Mouse (Mus musculus) MEL (cell line): ENCODE results near the gene Axl.

Experiments
- CHD2 ChIP-seq: IDR thresholded peaks from 2 replicates; pipeline ENCODE4 v1.6.1; 2011; ENCODE audit warnings: low read length, improper control_type of control experiment
- CTCF ChIP-seq, 3 experiments: IDR thresholded peaks in 2 of 3; conservative IDR thresholded peaks in 1 of 3; 2 replicates each; pipeline ENCODE4 v1.5.1; 2011 to 2012; ENCODE audit warnings: low read length in 3 of 3, low read depth in 2 of 3, mild to moderate bottlenecking in 2 of 3, improper control_type of control experiment in 1 of 3, inconsistent platforms in 1 of 3, mixed read lengths in 1 of 3, moderate library complexity in 1 of 3; ENCODE audit not compliant: control insufficient read depth in 1 of 3, insufficient read depth in 1 of 3, poor library complexity in 1 of 3, severe bottlenecking in 1 of 3
- E2F4 ChIP-seq: IDR thresholded peaks from 2 replicates; pipeline ENCODE4 v1.6.1; 2011; ENCODE audit warnings: low read depth, low read length, improper control_type of control experiment, borderline replicate concordance
- GABPA ChIP-seq: IDR thresholded peaks from 2 replicates; pipeline ENCODE4 v1.6.1; 2012; ENCODE audit warnings: low read depth, mild to moderate bottlenecking, inconsistent platforms, low read length, improper control_type of control experiment, moderate library complexity
- GATA1 ChIP-seq: IDR thresholded peaks from 2 replicates; pipeline ENCODE4 v1.6.1; 2011; ENCODE audit warnings: low read depth, low read length, improper control_type of control experiment
- MAFK ChIP-seq: IDR thresholded peaks from 2 replicates; pipeline ENCODE4 v1.6.1; 2011; ENCODE audit warnings: low read depth, mild to moderate bottlenecking, low read length, improper control_type of control experiment, borderline replicate concordance
- POLR2AphosphoS2 ChIP-seq: IDR thresholded peaks from 2 replicates; pipeline ENCODE4 v1.6.1; 2011; ENCODE audit warnings: low read length, improper control_type of control experiment
- USF1 ChIP-seq: IDR thresholded peaks from 2 replicates; pipeline ENCODE4 v1.6.1; 2014; ENCODE audit warnings: low read depth, mild to moderate bottlenecking, inconsistent platforms, low read length, improper control_type of control experiment, moderate library complexity
- ZKSCAN1 ChIP-seq: IDR thresholded peaks from 2 replicates; pipeline ENCODE4 v1.6.1; 2012; ENCODE audit warnings: low read depth, mild to moderate bottlenecking, inconsistent platforms, low read length, improper control_type of control experiment, moderate library complexity

- TF ChIP-seq ZKSCAN1 (no peak), USF1 (no peak), CHD2 (no peak), CTCF (IDR thresholded peaks at IDR 0.05 in 2 of 3, conservative IDR thresholded peaks at IDR 0.05 in 1 of 3; ENCODE audit: control insufficient read depth in 1 of 3, insufficient read depth in 1 of 3, low read depth in 2 of 3, low read length in 3 of 3, poor library complexity in 1 of 3, severe bottlenecking in 1 of 3) (peak; percentile 37 to 70 (median 55); a peak in 5 of 6 replicates), E2F4 (no peak), GATA1 (no peak), GABPA (no peak), MAFK (no peak), POLR2AphosphoS2 (no peak)
These were observed 17.3 kb upstream of the Axl start for GRCm38 (mm10) chr7:25805631-25806343.
